Mouse (Mus musculus) gastrocnemius, postnatal 10 days (tissue): ENCODE measurements at regions not wholly inside any gene's neighbourhood (a gene's known extent, or its start where the extent isn't known, plus 50 kb on each side); places are given as distances from the start of the nearest gene placed in this dataset.

Experiments used
- DNase-seq: peaks from one replicate; pipeline ENCODE4 v3.0.0; 2021; ENCODE audit warnings: mixed read lengths

DNA sequence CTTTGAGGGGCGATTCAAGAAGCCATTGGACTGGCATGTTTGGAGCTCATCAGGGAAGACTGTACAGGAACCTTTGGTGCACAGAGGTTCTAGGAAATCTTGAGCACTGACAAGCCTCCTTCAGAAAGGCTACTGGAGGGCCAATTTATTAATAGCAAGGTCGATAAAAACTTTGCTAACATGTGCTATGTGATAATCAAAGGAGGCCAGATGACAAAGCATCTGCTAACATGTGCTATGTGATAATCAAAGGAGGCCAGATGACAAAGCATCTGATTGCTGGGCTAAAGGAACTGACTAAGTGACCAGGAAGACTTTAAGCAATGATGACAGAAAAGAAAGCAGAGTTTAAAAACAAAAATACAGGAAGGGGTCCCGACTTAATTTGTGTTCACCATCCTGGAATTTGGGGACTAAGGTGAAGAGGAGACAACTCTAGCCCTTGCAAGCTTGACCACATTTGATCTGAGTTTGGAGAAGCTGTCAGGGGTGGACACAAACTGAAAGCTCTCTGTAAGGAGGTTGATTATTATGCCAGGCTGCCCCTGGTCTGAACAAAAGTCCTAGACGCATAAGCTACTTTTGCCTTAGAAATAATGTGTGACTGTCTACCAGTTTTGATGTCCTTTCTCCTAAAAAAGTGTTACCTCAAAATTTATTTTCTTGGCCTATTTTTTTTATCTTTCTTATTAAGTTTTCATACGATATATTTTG, 455.5 kb upstream of the Fam92a start:
- no peak for DNase-seq

DNA sequence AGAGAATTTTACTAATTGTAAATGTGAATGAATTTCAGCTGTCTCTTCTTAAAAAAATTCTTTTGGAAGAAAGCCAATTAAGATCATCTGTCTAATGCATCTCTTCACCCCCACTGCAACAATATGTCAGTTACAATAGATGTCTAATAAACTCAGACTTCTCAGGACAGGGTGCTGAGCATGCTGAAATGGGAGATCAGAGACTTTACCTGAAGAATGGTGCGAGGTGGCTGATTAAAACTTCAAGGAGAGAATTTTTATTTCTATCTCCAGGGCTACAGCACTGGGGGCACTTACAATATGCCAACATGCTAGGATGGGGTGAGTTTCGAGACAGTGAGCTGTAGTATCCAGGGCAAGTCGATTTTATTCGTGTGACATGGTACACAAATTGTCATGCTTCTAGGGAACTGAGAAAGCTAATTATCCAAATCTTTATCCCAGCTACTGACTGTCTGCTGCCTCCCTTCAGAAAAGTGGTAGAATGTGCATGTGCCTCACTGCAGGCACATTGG, 449.0 kb upstream of the Fam92a start:
- no peak for DNase-seq

DNA sequence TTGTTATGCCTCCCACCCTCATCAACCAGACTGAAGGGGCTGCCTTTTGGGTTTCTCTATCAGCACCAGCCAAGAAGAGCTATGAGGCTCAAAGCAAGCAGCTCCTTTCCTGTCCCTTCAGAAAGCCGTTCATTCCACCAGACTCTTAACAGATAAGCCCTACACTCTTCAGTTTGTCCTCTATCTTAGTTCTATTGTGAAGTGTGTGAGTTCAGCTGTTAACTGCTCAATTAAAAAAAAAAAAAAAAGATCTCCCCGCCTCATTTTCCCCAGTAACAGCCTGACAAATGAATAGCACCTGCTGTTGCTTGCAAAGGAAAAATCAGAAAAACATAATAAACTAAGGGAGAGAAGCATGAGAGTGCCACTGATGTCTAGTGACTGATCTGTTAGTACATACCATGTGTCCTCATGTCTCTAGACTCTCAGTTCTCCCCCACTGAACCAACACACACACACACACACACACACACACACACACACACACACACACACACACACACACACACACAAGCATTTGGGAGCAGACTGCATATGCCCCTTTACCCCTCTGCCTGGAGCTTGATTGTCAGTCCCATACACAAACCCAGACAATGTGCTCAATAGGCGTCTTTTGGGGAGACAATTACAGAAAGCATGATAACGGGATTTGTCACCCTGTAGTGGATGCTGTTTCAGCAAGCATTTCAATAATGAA, 448.4 kb upstream of the Fam92a start:
- no peak for DNase-seq

DNA sequence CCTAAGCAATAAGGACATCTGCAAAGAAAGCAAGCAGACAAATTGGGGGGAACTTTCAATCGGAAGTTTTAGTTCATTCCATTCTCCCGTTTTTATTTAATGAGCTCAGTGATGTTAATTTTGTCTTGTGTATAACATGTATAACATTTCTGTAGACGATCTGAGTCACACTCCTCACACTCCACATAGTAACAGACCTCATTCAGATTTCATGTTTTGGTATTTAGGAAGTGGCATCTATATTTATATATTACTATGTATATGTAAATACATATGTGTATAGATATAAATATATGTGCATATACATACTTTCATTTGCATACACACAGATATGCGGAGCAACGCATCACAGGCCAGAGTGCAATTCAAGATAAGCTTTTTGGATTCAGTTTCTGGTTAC, 444.9 kb upstream of the Fam92a start:
- DNase-seq, result no peak

DNA sequence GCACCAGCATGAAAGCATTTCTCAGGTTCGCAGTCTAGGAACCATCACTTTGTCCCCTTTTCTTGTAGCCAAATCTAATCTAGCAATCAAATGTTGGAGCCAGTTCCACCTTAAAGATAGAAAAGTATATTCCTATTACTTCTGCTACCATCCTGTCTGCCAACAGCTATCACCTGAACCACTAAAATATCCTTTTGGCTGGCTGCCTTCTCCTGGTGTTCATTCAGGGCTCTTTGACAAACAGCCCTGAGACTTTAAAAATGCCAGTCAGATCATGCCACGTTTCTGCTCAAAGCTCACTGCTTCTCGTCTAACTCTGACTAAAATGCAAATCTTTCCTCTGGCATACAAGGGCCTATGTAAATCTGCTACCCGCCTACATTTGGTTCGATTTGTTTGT, 439.7 kb upstream of the Fam92a start:
- no peak for DNase-seq

DNA sequence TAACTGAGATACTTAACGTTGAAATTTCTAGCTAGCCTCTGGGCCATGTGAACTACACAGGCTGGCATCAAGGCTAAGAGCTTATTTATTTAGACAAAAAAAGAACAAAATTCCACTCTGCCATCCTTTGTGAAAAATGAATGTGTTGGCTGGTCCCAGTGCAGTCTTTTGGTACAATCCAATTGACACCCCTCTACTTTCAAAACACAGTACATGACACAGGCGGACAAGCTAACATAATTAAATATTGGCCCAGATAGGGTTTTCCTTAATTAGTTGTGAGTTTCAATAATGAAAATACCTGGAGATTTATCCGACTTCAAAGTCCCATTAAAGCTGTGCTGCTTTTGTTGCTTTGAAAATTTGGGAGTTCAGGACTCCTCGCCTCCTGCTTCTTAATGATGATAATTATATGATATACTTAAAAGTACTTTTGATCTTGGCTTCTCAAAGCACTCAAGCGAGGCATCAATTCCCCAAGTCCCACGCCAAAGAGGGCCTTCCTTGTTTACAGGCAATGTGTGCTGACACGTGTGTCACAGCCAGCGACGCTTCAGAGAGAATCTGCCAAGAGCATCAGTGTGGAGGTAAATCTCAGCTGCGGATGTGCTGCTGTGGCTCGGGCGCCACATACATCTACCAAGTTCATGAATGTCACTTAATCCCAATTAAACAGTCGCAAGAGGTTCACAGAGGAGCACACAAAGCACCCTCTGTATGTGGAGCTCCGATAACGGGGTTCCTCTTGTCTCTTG, 429.5 kb upstream of the Fam92a start:
- no peak for DNase-seq

DNA sequence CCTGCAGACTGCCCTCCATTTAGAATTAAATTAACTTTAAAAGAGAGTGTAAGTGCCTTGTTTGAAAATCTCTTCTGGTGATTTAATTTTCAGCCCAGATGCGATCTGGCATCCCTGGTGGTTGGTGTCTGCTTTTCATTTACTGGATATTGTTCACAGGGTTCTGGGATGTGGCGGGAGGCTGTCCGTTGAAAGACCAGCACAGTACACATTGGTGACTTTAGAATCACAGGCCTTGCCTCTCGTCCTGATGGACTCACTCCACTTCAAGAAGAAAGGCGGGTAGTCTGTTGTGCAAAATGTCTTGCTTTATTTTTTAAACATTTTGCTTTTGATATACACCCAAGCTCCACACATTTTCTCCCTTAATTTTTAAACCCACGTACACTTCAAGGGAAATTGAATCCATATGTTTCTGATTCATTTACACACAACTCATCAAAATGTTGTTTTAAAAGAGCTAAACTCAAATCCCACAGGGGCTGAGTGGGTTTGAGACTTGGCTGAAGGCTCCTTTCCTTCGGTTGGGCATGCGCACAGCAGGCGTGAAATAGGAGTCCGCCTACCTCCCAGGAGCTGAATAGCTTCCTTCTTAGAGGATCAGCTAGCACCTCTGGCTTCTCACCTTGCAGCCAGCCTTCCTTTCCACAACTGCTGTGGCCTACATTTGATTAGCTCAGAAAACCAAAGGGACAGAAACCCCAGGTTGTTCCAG, 424.1 kb upstream of the Fam92a start:
- DNase-seq, result no peak

DNA sequence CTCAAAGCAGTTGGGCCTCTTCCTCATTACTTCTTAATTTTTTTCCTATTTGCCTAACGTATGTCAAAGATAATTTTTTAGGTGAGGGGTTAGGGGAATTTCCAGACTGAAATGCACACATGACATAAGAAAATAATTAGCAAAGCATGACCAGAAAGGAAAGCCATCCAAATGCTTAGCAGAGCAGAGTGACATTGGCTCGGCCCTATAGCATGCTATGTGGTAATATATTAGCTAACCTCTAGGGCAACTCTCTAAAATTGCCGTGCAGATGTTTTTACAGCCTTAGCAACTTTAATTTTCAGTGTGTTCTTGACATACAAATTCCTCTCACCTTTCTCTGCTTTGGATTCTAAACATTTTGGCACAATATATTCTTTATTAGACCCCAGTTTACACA, 421.2 kb upstream of the Fam92a start:
- DNase-seq, result no peak

DNA sequence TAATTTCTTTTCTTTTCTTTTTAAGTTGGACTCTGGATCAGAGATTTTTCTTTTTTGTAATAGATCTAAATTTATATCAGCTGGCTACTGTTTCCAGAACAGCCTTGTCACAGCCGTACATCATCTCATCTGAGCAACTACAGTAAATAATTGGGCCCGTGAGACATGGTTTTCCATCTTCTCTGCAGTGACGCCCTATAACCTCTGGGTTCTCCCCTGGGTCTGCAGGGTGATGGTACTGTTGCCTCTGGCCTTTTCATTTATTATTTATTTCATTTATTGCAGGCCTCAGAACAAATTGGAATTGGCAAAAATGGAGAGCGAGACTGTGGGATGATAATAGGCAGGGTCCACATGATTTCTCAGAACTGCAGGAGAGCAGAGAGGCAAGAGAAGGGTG, 406.3 kb upstream of the Fam92a start:
- DNase-seq, result no peak

DNA sequence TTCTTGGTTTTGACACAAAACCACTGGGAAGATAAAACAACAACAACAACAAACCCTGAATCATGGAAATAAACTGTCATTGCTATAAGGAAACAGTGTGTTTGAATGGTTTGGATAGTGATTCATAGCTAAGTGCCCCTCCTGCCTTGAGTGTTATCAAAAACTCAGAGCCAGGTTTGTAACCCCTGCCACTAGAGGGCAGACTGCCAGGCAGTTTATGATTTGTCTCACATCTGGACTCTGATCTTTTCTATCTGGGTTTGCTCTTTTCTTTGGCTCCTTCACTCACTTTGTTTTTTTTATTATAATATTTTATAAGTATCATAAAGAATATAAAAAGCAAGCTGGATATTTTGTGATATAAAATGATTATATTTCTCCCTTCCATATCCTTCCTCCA, 400.1 kb upstream of the Fam92a start:
- peak; percentile 6 for DNase-seq

DNA sequence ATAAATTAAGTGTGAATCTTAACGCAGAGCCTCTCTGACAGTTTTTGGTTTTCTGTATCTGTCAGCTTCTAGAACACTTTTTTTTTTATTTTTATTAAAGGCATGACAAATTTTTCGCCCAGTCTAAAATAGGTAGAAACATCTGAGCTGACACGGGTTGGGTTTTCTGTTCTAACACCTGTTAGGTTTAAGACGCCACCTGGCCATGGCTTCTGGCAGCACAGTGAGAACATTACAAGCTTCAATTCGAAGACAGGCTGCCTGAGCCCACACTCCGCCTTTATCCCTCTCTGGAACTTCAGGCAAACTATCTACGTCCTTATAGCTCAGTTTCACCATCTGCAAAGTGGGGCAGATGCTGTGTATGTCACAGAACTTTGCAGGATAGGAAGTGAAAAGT, 398.9 kb upstream of the Fam92a start:
- no peak for DNase-seq

DNA sequence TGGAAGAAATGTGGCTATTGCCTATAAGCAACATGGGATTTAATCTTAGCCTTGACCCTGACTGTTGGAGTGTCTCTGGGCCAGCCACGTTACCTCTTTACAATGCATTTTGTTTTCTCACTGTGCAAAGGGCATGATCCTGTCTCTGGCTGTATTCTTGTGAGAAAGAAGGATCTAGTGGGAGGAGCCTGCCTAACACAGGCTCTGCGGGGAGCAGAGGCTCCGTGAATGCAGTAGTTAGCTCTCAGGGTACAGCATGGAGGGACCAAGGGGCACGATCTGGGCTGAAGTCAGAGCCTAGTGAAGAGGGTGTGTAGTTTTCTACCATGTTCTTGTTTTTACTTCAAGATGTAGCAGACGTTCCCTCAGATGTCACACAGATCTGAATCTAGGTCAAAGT, 395.8 kb upstream of the Fam92a start:
- DNase-seq, result no peak

DNA sequence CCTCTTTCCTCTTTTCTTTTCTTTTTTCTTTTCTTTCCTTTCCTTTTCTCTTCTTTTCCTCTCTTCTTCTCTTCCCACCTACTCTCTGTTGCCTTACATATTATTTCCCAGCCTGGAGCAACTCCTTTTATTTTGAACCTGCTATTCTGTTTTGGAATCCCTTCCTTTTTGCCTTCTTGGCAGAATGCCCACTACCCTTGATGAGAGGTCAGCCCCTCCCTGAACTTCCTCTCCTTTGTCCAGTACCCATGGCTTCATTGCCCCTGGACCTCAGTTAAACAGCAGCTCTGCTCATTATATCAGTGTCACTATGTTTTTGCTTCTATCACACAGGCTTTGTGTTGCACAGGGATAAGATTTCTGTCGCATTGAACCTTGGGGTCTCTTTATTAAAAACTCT, 391.2 kb upstream of the Fam92a start:
- no peak for DNase-seq

DNA sequence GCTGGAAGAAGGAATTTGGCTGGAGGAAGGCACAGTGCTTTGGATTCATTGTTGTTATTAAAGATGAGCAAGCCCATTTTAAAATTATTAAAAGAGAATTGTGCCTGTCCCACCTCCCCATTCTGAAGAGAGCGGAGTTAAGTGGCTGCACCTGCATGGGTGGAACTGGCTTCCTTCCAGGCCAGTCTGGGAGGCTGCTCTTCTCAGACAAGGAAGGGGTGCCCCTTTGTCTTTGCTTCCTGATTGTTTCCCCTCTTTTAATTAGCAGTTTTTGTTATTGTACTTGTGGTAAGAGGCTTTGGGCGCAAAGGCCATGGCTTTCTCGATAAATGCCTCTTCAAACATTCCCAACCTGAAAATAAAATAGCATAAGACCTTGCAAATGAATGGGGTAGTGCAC, 388.7 kb upstream of the Fam92a start:
- DNase-seq, result no peak

DNA sequence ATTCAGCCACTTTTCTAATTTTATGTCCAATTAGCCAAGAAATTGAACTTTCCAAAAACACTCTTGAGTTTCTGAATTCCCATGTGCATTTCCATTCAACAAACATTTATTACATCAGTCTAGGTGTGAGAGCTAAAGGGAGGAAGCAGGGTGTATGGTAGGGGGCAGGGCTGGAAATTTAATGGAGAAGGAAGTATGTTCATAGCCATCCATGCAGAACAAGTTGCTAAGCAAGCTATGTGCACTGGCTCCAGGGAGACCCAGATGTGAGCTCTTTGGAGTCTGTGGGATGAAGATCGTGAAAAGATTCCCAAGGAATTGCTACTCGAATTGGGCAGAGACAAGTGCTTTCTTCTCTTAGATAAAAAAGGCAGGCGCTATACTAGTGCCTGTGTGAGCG, 388.2 kb upstream of the Fam92a start:
- DNase-seq, result no peak

DNA sequence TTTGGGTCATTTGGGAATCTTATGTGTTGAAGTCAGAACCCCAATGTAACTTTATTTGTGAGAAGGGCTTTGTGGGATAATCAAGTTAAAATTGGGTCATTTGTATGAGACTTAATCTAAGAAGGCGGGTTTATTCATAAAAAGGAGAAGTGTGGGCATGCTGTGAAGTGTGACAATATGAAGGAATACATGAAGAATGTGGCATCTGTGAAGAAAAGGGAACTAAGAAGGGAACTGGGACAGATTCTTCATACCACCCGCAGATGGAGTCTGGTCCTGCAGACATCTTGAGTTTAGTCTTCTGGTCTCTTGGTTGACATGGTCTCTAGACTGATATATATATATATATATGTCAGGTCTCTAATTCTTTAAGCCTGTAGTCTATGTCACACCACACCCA, 385.3 kb upstream of the Fam92a start:
- DNase-seq, result no peak

DNA sequence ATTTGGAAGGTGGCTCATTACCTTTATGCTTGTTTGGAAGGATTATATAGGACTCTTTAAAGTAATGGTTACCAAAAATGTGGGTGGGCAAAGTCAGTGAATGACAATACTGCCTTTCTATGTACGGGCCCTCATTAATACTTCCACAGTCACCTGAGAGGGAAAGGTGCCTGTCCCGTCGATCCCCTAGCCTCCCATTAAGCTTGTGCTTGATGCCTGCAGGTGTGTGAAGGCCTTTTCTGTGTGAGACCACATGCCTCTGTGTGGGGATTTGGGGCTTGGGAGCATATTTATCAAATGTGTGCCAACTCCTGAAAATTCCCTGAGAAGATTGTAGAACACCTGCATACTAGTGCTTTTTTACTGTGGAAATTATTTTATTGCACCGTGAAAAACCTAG, 377.4 kb upstream of the Fam92a start:
- DNase-seq, result no peak

DNA sequence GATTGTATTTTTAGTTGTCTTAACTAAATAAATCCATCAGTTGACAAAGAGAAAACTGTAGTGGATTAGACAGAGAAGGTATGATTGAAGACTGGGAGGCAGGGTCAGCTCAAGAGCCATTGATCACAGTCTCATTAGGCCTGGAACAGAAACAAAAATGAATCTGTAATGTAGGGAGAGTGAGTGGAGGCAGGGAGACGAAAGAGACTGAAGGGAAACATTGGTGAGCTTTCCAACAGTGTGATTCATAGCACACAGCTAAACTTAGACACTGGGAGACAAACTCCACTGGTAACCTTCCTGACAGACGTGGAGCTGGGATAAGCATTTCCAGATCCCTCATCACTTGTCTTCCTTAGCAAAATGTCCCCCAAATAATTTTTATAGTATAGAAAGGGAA, 372.1 kb upstream of the Fam92a start:
- DNase-seq, result no peak

DNA sequence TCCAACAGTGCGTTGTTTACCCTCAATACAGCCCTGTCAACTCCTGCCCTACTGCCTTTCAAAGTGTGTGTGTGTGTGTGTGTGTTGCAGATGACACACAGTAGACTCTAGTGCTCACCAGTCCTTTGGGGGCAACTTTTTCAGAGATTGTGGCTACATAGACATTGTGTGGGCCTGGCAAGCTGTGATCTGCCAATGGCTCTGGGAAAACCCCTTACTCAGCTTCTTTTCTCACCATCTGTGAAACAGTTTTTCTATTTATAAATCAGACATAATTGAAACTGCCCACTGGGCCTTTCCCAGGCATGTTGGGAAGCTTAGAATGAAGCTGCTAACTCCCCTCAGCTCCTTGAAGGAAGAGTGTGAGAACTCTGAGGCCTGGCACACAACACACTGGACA, 369.7 kb upstream of the Fam92a start:
- DNase-seq, result no peak

DNA sequence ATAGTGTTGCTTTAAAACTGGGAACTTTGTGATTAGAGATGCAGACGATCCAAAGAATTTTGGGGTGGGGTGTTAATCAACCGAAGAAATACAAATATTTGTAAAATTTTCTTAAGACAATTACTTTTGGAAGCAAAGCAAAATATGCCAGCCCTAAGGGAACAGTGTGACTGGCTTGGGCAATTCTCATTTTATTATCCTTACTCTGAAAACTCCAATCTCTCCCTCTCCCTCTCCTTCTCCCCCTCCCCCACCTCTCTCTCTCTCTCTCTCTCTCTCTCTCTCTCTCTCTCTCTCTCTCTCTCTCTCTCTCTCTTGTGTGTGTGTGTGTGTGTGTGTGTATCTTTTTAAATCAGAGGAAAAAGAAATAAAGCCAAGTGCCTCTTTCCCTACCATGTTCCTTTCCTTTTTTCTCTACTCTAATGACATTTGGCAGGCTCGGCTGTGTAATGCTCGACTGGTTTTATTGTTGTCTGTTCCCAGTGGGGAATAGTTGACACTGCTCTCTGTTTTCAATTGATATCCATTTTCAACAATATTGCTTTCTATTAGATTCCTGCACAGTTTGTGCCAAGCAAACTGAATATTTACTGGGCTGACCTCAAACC, 367.5 kb upstream of the Fam92a start:
- DNase-seq, result no peak

DNA sequence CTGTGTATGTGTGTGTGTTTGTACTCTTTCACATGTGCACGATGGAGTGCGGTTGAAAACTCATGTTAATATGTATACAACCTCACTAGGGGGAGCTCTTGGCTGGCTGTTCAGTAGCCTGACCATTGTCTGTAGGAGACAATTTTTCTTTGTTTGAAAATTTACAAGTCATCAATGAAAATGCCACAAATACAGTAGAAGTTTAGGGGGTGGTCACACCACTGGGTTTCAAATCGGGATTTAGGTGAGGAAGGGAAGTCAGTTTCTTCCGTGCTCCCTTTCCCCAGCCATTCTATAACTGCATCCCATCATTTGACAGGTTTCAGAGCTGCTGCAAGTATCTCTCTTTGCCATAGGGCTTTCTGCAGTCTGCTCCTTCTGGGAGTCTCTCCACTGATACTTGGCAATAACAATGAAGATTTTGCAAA, 366.9 kb upstream of the Fam92a start:
- peak; percentile 41 for DNase-seq

DNA sequence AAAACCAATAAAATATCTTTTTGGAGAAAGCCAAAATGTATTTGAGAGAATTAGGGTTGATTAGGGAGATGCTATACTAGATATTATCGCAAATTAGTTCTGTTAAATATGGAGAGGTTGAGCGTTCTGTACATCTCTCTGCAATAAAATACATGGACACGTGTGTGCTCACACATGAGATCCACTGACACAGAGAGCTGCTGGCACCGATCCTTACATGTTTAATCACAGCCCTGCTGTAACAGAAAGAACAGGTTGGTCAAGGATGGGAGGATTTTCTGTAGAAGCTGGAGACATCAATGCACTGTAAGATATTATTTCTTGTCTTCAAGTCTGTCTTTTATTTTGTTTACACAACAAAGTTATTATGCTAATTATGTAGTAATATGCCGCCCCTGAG, 366.2 kb upstream of the Fam92a start:
- DNase-seq, result no peak
